Mouse (Mus musculus): ENCODE results near the gene Dlk1. TPM values are rescaled to one million over a fixed set of nuclear protein-coding genes. Genes with fewer than 3 reads are reported as not detected.
A peak's percentile ranks its signal among the peaks of the same experiment; 100 is the strongest.

Dlk1 gene
- polyA plus RNA-seq, 1 experiment from 2014 or later: 51.1 TPM

- H3K27me3 ChIP-seq (ENCODE audit: control insufficient read depth, insufficient read depth, low read length): no peaks in the 10 kb centered on the region
- no peaks in the 10 kb centered on the region for H3K36me3 ChIP-seq (ENCODE audit: control insufficient read depth, insufficient read depth, low read length)
- no peak for ATAC-seq (ENCODE audit: low FRiP score, low TSS enrichment)
- 65% methylated on average over 5 of the region's 5 CpGs for WGBS
- H3K4me2 ChIP-seq (replicated peaks; ENCODE audit: low read depth, low read length): no peak overlapping the region
- no peak overlapping the region for H3K4me3 ChIP-seq (ENCODE audit: low read length)
- H3K9me3 ChIP-seq (ENCODE audit: control insufficient read depth, low read length): no peaks in the 10 kb centered on the region
- peaks cover 40% of the 10 kb centered on the region for H3K4me1 ChIP-seq (ENCODE audit: control insufficient read depth, insufficient read depth, low read length)
- peak overlapping the region; percentile 80; the same call in 1 of the 2 replicates for H3K27ac ChIP-seq (ENCODE audit: low read depth, low read length)
- H3K9ac ChIP-seq (ENCODE audit: low read depth, low read length): no peak overlapping the region
Observed at GRCm38 (mm10) chr12:109416681-109417080, 35.9 kb upstream of the Dlk1 start.

GRCm38 (mm10) chr12:109417476-109418201 is 35.0 kb upstream of the Dlk1 start:
- H3K4me3 ChIP-seq (ENCODE audit: low read length): no peak overlapping the region
- H3K9me3 ChIP-seq (ENCODE audit: control insufficient read depth, low read length): no peaks in the 10 kb centered on the region
- H3K27ac ChIP-seq (ENCODE audit: low read depth, low read length): peak overlapping the region; percentile 80
- H3K36me3 ChIP-seq (ENCODE audit: control insufficient read depth, insufficient read depth, low read length): no peaks in the 10 kb centered on the region
- WGBS: 22% methylated on average over 14 of the region's 14 CpGs
- H3K4me1 ChIP-seq (ENCODE audit: control insufficient read depth, insufficient read depth, low read length): peaks cover 30% of the 10 kb centered on the region
- no peaks in the 10 kb centered on the region for H3K27me3 ChIP-seq (ENCODE audit: control insufficient read depth, insufficient read depth, low read length)
- peak; percentile 88 for ATAC-seq (ENCODE audit: low FRiP score, low TSS enrichment)
- peak overlapping the region; percentile 23; the same call in 1 of the 2 replicates for H3K9ac ChIP-seq (ENCODE audit: low read depth, low read length)
- H3K4me2 ChIP-seq (replicated peaks; ENCODE audit: low read depth, low read length): no peak overlapping the region; the same call in 1 of the 2 replicates

- no peak overlapping the region for H3K4me2 ChIP-seq (replicated peaks; ENCODE audit: low read depth, low read length)
- peaks cover 38% of the 10 kb centered on the region for H3K4me1 ChIP-seq (ENCODE audit: control insufficient read depth, insufficient read depth, low read length)
- no peaks in the 10 kb centered on the region for H3K27me3 ChIP-seq (ENCODE audit: control insufficient read depth, insufficient read depth, low read length)
- no peaks in the 10 kb centered on the region for H3K9me3 ChIP-seq (ENCODE audit: control insufficient read depth, low read length)
- no peak overlapping the region for H3K9ac ChIP-seq (ENCODE audit: low read depth, low read length)
- H3K36me3 ChIP-seq (ENCODE audit: control insufficient read depth, insufficient read depth, low read length): no peaks in the 10 kb centered on the region
- no peak overlapping the region for H3K27ac ChIP-seq (ENCODE audit: low read depth, low read length)
- WGBS: 84% methylated on average over 12 of the region's 12 CpGs
- ATAC-seq (ENCODE audit: low FRiP score, low TSS enrichment): no peak
- H3K4me3 ChIP-seq (ENCODE audit: low read length): no peak overlapping the region
Observed at GRCm38 (mm10) chr12:109420006-109420405, 32.6 kb upstream of the Dlk1 start.

- ATAC-seq (ENCODE audit: low FRiP score, low TSS enrichment): 0 out of 2 replicates have a peak, but pooled peaks have one; percentile 7
- no peak overlapping the region for H3K4me3 ChIP-seq (ENCODE audit: low read length)
Observed at GRCm38 (mm10) chr12:109423163-109423562, 29.5 kb upstream of the Dlk1 start.

GRCm38 (mm10) chr12:109423716-109424429 is 28.8 kb upstream of the Dlk1 start:
- H3K27ac ChIP-seq (ENCODE audit: low read depth, low read length): no peak overlapping the region
- no peak overlapping the region for H3K4me2 ChIP-seq (replicated peaks; ENCODE audit: low read depth, low read length)
- WGBS: 74% methylated on average over 4 of the region's 4 CpGs
- H3K9ac ChIP-seq (ENCODE audit: low read depth, low read length): no peak overlapping the region
- peak; percentile 53 for ATAC-seq (ENCODE audit: low FRiP score, low TSS enrichment)
- H3K36me3 ChIP-seq (ENCODE audit: control insufficient read depth, insufficient read depth, low read length): no peaks in the 10 kb centered on the region
- H3K27me3 ChIP-seq (ENCODE audit: control insufficient read depth, insufficient read depth, low read length): no peaks in the 10 kb centered on the region
- H3K4me3 ChIP-seq (ENCODE audit: low read length): no peak overlapping the region
- no peaks in the 10 kb centered on the region for H3K9me3 ChIP-seq (ENCODE audit: control insufficient read depth, low read length)
- peaks cover 21% of the 10 kb centered on the region; the same call in 1 of the 2 replicates for H3K4me1 ChIP-seq (ENCODE audit: control insufficient read depth, insufficient read depth, low read length)

More at GRCm38 (mm10) chr12:109423163-109423562, 29.5 kb upstream of the Dlk1 start:
- 34% methylated on average over 2 of the region's 2 CpGs for WGBS
- no peak overlapping the region for H3K9ac ChIP-seq (ENCODE audit: low read depth, low read length)
- no peaks in the 10 kb centered on the region for H3K27me3 ChIP-seq (ENCODE audit: control insufficient read depth, insufficient read depth, low read length)
- no peaks in the 10 kb centered on the region for H3K36me3 ChIP-seq (ENCODE audit: control insufficient read depth, insufficient read depth, low read length)
- H3K4me2 ChIP-seq (replicated peaks; ENCODE audit: low read depth, low read length): no peak overlapping the region
- H3K27ac ChIP-seq (ENCODE audit: low read depth, low read length): no peak overlapping the region
- H3K4me1 ChIP-seq (ENCODE audit: control insufficient read depth, insufficient read depth, low read length): peaks cover 28% of the 10 kb centered on the region; the same call in 1 of the 2 replicates
- H3K9me3 ChIP-seq (ENCODE audit: control insufficient read depth, low read length): no peaks in the 10 kb centered on the region

GRCm38 (mm10) chr12:109424753-109425332 is 27.8 kb upstream of the Dlk1 start:
- Histone ChIP-seq H3K27ac (ENCODE audit: low read depth, low read length) (peak overlapping the region; percentile 52), H3K27me3 (ENCODE audit: control insufficient read depth, insufficient read depth, low read length) (no peaks in the 10 kb centered on the region), H3K9ac (ENCODE audit: low read depth, low read length) (no peak overlapping the region), H3K4me2 (replicated peaks; ENCODE audit: low read depth, low read length) (peak overlapping the region; percentile 33), H3K36me3 (ENCODE audit: control insufficient read depth, insufficient read depth, low read length) (no peaks in the 10 kb centered on the region), H3K4me1 (ENCODE audit: control insufficient read depth, insufficient read depth, low read length) (peaks cover 20% of the 10 kb centered on the region; the same call in 1 of the 2 replicates), H3K4me3 (ENCODE audit: low read length) (no peak overlapping the region), H3K9me3 (ENCODE audit: control insufficient read depth, low read length) (no peaks in the 10 kb centered on the region)
- 4% methylated on average over 20 of the region's 20 CpGs for WGBS
- peak; percentile 79 for ATAC-seq (ENCODE audit: low FRiP score, low TSS enrichment)

- Histone ChIP-seq H3K27me3 (ENCODE audit: control insufficient read depth, insufficient read depth, low read length) (no peaks in the 10 kb centered on the region), H3K9ac (ENCODE audit: low read depth, low read length) (no peak overlapping the region), H3K4me3 (ENCODE audit: low read length) (no peak overlapping the region), H3K9me3 (ENCODE audit: control insufficient read depth, low read length) (no peaks in the 10 kb centered on the region), H3K4me1 (ENCODE audit: control insufficient read depth, insufficient read depth, low read length) (peaks cover 20% of the 10 kb centered on the region; the same call in 1 of the 2 replicates), H3K4me2 (replicated peaks; ENCODE audit: low read depth, low read length) (no peak overlapping the region), H3K36me3 (ENCODE audit: control insufficient read depth, insufficient read depth, low read length) (no peaks in the 10 kb centered on the region), H3K27ac (ENCODE audit: low read depth, low read length) (no peak overlapping the region)
- ATAC-seq (ENCODE audit: low FRiP score, low TSS enrichment): no peak
- WGBS: 81% methylated on average over 12 of the region's 12 CpGs
Observed at GRCm38 (mm10) chr12:109425982-109426381, 26.6 kb upstream of the Dlk1 start.

GRCm38 (mm10) chr12:109432475-109433130 is 20.0 kb upstream of the Dlk1 start:
- Histone ChIP-seq H3K9me3 (ENCODE audit: control insufficient read depth, low read length) (no peaks in the 10 kb centered on the region), H3K4me3 (ENCODE audit: low read length) (no peak overlapping the region), H3K4me1 (ENCODE audit: control insufficient read depth, insufficient read depth, low read length) (peaks cover 15% of the 10 kb centered on the region), H3K4me2 (replicated peaks; ENCODE audit: low read depth, low read length) (no peak overlapping the region), H3K27ac (ENCODE audit: low read depth, low read length) (no peak overlapping the region), H3K9ac (ENCODE audit: low read depth, low read length) (no peak overlapping the region), H3K27me3 (ENCODE audit: control insufficient read depth, insufficient read depth, low read length) (no peaks in the 10 kb centered on the region), H3K36me3 (ENCODE audit: control insufficient read depth, insufficient read depth, low read length) (no peaks in the 10 kb centered on the region)
- 64% methylated on average over 6 of the region's 6 CpGs for WGBS
- no peak for ATAC-seq (ENCODE audit: low FRiP score, low TSS enrichment)
